Mouse (Mus musculus) intestine, embryonic 14.5 days (tissue): ENCODE results near the gene Baz1b. TPM values are rescaled to one million over a fixed set of nuclear protein-coding genes. Genes with fewer than 3 reads are reported as not detected.

Experiments
- ATAC-seq: fragments of 200-750 bp; cut with Nextera tagmentation; replicated peaks from 2 replicates; pipeline ENCODE4 v1.8.0; 2017; ENCODE audit warnings: low read depth, moderate number of reproducible peaks, moderate TSS enrichment, moderate library complexity; ENCODE audit not compliant: low FRiP score, low TSS enrichment
- DNase-seq: peaks from one replicate; pipeline ENCODE4 v3.0.0-alpha.2; 2018; ENCODE audit warnings: low spot score
- H3K27ac ChIP-seq: fragments of 300-500 bp; sonication (generic); 2 replicates; pipeline ENCODE4 v1.5.1; 2014; ENCODE audit warnings: low read depth, mild to moderate bottlenecking, control low read depth
- H3K27me3 ChIP-seq: fragments of 300-500 bp; sonication (generic); replicated peaks from 2 replicates; pipeline ENCODE4 v1.6.1; 2014; ENCODE audit warnings: low read length, control low read depth; ENCODE audit not compliant: control insufficient read depth, insufficient read depth
- H3K36me3 ChIP-seq: fragments of 300-500 bp; sonication (generic); 2 replicates; pipeline ENCODE4 v1.6.1; 2014; ENCODE audit warnings: low read length, control low read depth; ENCODE audit not compliant: control insufficient read depth, insufficient read depth
- H3K4me1 ChIP-seq: fragments of 300-500 bp; sonication (generic); replicated peaks from 2 replicates; pipeline ENCODE4 v1.6.1; 2014; ENCODE audit warnings: low read length, control low read depth, mixed read lengths; ENCODE audit not compliant: control insufficient read depth, insufficient read depth
- H3K4me2 ChIP-seq: fragments of 300-500 bp; sonication (generic); 2 replicates; pipeline ENCODE4 v1.6.1; 2014; ENCODE audit warnings: low read length
- H3K4me3 ChIP-seq: fragments of 300-500 bp; sonication (generic); 2 replicates; pipeline ENCODE4 v1.5.1; 2014; ENCODE audit warnings: low read depth, low read length, control low read depth, mixed read lengths
- H3K9ac ChIP-seq: fragments of 300-500 bp; sonication (generic); 2 replicates; pipeline ENCODE4 v1.6.1; 2014; ENCODE audit warnings: mild to moderate bottlenecking, low read length
- H3K9me3 ChIP-seq: fragments of 300-500 bp; sonication (generic); 2 replicates; pipeline ENCODE4 v1.6.1; 2016; ENCODE audit warnings: low read length, control low read depth; ENCODE audit not compliant: control insufficient read depth
- WGBS: fragments of 180-500 bp; shearing (Covaris S2); extraction: QIAGEN DNeasy Blood & Tissue Kit; methylation state at CpG from one replicate; pipeline ENCODE4 v1.1.7; 2014; 5-methylcytosine and 5-hydroxymethylcytosine counted together
- polyA plus RNA-seq: library from polyadenylated mRNA; unstranded; fragments of >200 nt; fragmentation: Nextera tagmentation; extraction: Ambion mirVana; gene quantifications from 2 replicates; pipeline ENCODE4 v1.2.1, GENCODE M21; 2014

Gene Baz1b
- polyA plus RNA-seq, 1 experiment from 2014 or later = 50.8 TPM

DNA sequence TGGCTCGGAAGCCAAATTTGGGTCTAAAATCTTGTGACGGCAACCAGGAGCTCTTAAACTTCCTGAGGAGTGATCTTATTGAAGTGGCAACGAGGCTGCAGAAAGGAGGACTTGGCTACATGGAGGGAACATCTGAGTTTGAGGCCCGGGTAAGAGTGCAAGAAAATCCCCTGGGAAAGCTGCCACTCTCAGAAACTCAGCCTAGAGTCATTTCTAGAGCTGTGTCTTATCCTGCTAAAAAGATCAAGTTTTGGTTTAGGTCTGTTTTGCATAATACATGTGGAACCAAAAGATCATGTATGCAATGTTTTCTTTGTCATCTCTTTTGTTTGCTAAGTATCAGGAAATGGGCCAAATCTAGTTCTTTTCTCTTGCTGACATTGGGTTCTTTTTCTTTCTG lies 43.1 kb downstream of the Baz1b start:
- no peak overlapping the region for H3K9ac ChIP-seq

DNA sequence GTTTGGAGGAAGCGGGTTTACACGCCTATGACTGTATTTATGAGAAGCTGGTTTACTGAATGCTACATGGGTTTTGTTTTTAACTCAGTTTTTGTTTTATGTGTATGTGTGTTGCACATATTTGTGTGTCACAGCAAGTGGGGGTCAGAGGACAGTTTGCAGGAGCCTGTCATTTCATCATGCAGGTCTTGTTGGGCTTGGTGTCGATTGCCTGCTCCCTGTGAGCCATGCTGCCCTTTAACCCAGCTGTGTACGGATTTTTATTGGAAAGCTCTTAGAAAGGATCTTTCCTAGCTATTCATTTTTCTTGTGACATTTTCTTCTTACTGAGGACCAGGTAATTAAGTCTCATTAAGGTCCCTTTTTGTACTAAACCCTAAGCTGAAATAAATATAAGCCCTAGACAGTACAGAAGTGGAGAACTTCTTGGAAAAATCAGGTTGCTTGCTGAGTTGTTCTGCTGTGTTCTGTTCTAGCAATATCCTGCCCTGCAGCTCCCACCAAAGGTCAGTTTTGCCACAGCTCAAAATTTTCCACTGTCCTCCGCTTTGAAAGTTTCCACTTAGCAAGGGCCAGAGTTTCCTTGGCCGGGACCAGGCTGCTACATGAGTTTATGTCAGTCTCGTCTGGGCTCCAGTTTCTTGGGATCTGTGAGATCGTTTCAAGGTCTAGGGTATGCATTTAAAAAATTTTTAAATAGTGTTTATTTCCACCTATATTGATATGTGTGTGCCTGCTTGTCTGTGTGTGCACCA lies 46.3 kb downstream of the Baz1b start:
- H3K36me3 ChIP-seq = peaks cover 98% of the 10 kb centered on the region
- H3K9me3 ChIP-seq = no peaks in the 10 kb centered on the region
- WGBS = 84% methylated on average over 8 of the region's 8 CpGs
- no peak overlapping the region for H3K4me2 ChIP-seq
- H3K27me3 ChIP-seq = no peaks in the 10 kb centered on the region
- no peak overlapping the region for H3K27ac ChIP-seq
- ATAC-seq = no peak
- H3K4me3 ChIP-seq = no peak overlapping the region
- H3K4me1 ChIP-seq = no peaks in the 10 kb centered on the region
- no peak for DNase-seq
- H3K9ac ChIP-seq = no peak overlapping the region

More for the DNA sequence above, 43.1 kb downstream of the Baz1b start:
- ATAC-seq = no peak
- H3K4me3 ChIP-seq = no peak overlapping the region
- no peak overlapping the region for H3K4me2 ChIP-seq
- peaks cover 93% of the 10 kb centered on the region for H3K36me3 ChIP-seq
- WGBS = 89% methylated on average over 4 of the region's 4 CpGs
- no peaks in the 10 kb centered on the region for H3K27me3 ChIP-seq
- H3K4me1 ChIP-seq = no peaks in the 10 kb centered on the region
- no peak for DNase-seq
- H3K27ac ChIP-seq = no peak overlapping the region
- H3K9me3 ChIP-seq = no peaks in the 10 kb centered on the region

DNA sequence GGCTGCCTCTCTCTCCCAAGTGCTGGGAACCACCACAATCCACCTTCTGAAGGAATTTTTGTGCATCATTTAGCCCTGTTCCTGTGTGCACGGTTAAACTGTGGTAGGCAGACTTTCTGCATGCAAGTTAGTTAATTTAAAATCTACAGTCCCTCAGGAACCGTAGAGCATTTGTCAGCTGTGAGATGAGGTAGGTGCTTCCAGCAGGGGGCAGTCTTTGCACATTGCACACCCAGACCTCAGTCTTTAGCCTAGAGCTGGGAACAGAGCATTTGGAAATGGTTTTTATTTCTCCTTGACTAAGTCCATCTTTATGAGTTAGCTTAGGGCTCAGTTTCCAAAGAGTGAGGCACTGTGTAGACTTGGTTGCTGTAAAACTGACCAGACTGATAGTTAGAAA lies 49.5 kb downstream of the Baz1b start:
- no peak overlapping the region for H3K27ac ChIP-seq
- H3K9me3 ChIP-seq = no peaks in the 10 kb centered on the region
- no peak overlapping the region for H3K4me2 ChIP-seq
- peaks cover 100% of the 10 kb centered on the region for H3K36me3 ChIP-seq
- WGBS = 34% methylated on average over 2 of the region's 2 CpGs
- DNase-seq (peak; percentile 83), ATAC-seq (no peak)
- H3K4me3 ChIP-seq = no peak overlapping the region
- no peaks in the 10 kb centered on the region for H3K4me1 ChIP-seq
- H3K9ac ChIP-seq = no peak overlapping the region
- no peaks in the 10 kb centered on the region for H3K27me3 ChIP-seq

DNA sequence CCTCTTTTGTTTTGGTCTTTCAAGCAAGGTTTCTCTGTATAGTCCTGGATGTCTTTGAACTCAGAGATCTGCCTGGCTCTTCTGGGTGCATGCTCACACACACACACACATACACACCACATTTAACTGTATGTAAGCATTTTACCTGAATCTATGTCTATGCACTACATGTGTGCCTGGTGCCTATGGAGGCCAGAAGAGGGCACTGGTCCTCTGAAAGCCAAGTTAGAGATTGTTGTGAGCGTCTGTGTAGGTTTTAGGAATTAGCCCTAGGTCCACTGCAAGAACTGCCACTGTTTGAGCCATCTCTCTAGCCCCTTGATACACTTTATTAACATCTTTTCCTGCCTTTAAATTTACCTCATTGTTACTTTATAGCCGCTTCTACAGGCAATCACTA lies 51.8 kb downstream of the Baz1b start:
- Histone ChIP-seq H3K27ac (no peak overlapping the region), H3K4me2 (no peak overlapping the region), H3K9me3 (no peaks in the 10 kb centered on the region), H3K4me3 (no peak overlapping the region), H3K27me3 (no peaks in the 10 kb centered on the region), H3K36me3 (peaks cover 100% of the 10 kb centered on the region), H3K4me1 (no peaks in the 10 kb centered on the region), H3K9ac (no peak overlapping the region)
- DNase-seq = no peak
- no peak for ATAC-seq
- WGBS = 77% methylated on average over 2 of the region's 2 CpGs

DNA sequence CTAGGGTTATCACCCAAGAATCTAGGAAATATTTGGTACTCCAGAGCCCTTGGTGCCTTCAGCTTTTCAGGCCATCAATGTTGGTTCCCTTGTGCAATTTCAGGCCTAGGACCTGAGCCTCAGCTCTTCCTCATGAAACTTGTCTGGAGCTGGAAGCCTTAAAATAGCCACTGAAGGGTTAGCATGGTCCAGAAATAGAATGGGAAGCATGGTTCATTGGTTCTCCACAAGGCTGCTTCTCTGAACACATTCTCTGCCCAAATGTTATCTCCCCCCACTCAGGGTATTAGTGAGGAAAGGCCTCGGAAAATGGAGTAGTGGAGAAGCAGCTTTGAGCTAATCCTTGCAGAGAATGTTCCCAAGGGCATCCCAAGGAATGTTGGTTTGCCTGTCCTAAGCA lies 54.4 kb downstream of the Baz1b start:
- no peak overlapping the region for H3K4me2 ChIP-seq
- DNase-seq = no peak

DNA sequence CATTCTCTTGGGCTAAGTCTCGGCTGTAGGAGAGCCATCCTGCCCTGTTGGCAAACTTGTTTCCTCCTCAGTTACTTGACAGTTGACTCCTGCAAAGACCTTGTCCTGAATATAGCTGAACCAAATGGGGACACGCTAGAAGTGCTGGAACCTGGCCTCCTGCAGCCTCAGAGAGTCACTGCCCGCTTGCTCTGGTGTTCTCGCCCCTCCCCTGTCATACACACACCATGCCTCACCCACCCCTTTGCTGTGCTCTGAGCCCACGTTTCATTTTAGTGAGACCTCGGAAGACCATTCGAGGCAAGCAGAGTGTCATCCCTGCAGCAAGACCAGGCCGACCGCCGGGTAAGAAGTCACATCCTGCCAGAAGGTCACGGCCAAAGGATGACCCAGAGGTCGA lies 55.1 kb downstream of the Baz1b start:
- no peak overlapping the region for H3K9ac ChIP-seq
- no peaks in the 10 kb centered on the region for H3K9me3 ChIP-seq
- H3K4me2 ChIP-seq = no peak overlapping the region
- no peaks in the 10 kb centered on the region for H3K4me1 ChIP-seq
- H3K27me3 ChIP-seq = no peaks in the 10 kb centered on the region
- no peak overlapping the region for H3K4me3 ChIP-seq
- ATAC-seq (no peak), DNase-seq (no peak)
- 77% methylated on average over 12 of the region's 12 CpGs for WGBS
- peaks cover 100% of the 10 kb centered on the region for H3K36me3 ChIP-seq
- H3K27ac ChIP-seq = no peak overlapping the region

More for the DNA sequence above, 54.4 kb downstream of the Baz1b start:
- Histone ChIP-seq H3K9me3 (no peaks in the 10 kb centered on the region), H3K4me3 (no peak overlapping the region), H3K9ac (no peak overlapping the region), H3K27ac (no peak overlapping the region), H3K4me1 (no peaks in the 10 kb centered on the region), H3K36me3 (peaks cover 100% of the 10 kb centered on the region), H3K27me3 (no peaks in the 10 kb centered on the region)
- WGBS = 77% methylated on average over 1 of the region's 1 CpGs
- no peak for ATAC-seq

DNA sequence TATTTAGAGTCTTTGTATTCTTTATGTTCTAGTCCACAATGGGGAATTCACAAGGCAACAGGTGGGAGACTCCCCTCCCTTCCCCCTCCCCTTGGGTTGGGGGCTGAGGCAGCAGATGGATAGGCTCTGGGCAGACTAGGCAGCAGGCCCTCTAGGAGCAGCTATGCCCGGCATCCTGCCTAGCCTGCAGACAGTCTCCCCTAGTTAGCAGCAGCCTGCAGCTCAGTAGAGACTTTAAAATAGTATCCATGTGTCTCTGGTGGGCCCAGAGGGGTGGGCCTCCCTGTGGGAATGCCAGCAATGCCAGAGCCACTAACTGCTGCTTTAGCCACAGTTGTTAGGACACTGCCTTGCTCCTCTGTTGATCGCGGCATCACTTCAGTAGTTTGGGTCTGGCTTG lies 55.5 kb downstream of the Baz1b start:
- no peaks in the 10 kb centered on the region for H3K9me3 ChIP-seq
- no peak overlapping the region for H3K9ac ChIP-seq
- no peaks in the 10 kb centered on the region for H3K4me1 ChIP-seq
- H3K4me2 ChIP-seq = no peak overlapping the region
- no peaks in the 10 kb centered on the region for H3K27me3 ChIP-seq
- 92% methylated on average over 3 of the region's 3 CpGs for WGBS
- DNase-seq (no peak), ATAC-seq (no peak)
- H3K27ac ChIP-seq = no peak overlapping the region
- H3K4me3 ChIP-seq = no peak overlapping the region
- H3K36me3 ChIP-seq = peaks cover 96% of the 10 kb centered on the region

DNA sequence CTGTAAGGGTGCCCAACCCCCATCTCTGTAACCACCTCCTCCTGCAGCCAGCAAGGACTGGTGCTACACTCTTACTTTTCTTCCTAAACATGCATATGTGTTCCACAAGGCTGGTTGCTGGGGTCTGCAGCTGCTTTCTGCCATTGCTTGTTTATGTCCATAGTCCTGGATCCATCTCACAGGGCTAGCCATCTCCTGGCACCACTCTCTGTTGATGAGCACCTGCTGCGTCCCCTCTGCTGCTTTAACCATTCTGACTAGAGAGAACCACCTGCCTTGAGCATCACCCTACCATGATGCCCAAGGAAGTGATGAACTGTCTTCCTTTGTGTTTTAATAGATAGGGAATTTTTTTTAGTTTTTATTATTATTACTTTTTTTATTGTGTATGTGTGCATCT lies 56.1 kb downstream of the Baz1b start:
- Histone ChIP-seq H3K4me3 (no peak overlapping the region), H3K27me3 (0 out of 2 replicates have a peak, but pooled peaks cover 2% of the 10 kb centered on the region), H3K36me3 (peaks cover 91% of the 10 kb centered on the region), H3K9me3 (no peaks in the 10 kb centered on the region), H3K9ac (no peak overlapping the region), H3K27ac (no peak overlapping the region), H3K4me2 (no peak overlapping the region), H3K4me1 (no peaks in the 10 kb centered on the region)
- DNase-seq (no peak), ATAC-seq (no peak)
- 92% methylated on average over 1 of the region's 1 CpGs for WGBS

DNA sequence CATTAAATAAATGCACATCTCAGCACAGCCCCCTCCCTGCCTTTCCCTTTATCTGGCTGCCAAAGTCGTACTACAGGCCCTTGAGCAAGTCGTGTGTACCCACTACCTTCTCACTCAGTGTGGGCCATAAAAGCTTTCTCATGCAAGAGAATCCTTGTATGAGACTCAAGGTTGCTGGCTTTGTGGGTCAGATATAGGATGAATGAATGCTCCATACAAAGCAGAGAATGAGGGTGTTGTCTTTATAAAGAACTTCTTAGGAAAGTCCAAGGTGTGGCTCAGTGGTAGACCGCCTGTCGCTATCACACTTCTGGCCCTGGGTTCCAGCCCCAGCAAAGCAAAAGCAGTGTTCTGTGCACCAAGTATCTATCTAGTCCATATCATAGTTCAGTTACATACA lies 59.5 kb downstream of the Baz1b start:
- Histone ChIP-seq H3K4me3 (no peak overlapping the region), H3K36me3 (peaks cover 57% of the 10 kb centered on the region), H3K27me3 (peaks cover 28% of the 10 kb centered on the region), H3K9me3 (no peaks in the 10 kb centered on the region), H3K4me1 (no peaks in the 10 kb centered on the region; the same call in 1 of the 2 replicates), H3K4me2 (no peak overlapping the region), H3K27ac (no peak overlapping the region), H3K9ac (no peak overlapping the region)
- ATAC-seq = no peak
- WGBS = 77% methylated on average over 4 of the region's 4 CpGs
- no peak for DNase-seq
